Mouse (Mus musculus) CD4-positive, CD25-positive, alpha-beta regulatory T cell, adult 9 weeks (primary cell): ENCODE results near the gene Gpr162. TPM values are rescaled to one million over a fixed set of nuclear protein-coding genes. Genes with fewer than 3 reads are reported as not detected.

Experiments used
- polyA plus RNA-seq: library from polyadenylated mRNA; unstranded; fragments of 100-300 nt; shearing (Covaris generic); gene quantifications from one replicate; pipeline ENCODE4 v1.2.1, GENCODE M21; 2017

Gene Gpr162
- polyA plus RNA-seq: 0.43 TPM

GRCm38 (mm10) chr6:124863658-124864298 lies at the start of gene Gpr162:
Gpr162 (minus strand) TSS chr6:124863983.

DNA sequence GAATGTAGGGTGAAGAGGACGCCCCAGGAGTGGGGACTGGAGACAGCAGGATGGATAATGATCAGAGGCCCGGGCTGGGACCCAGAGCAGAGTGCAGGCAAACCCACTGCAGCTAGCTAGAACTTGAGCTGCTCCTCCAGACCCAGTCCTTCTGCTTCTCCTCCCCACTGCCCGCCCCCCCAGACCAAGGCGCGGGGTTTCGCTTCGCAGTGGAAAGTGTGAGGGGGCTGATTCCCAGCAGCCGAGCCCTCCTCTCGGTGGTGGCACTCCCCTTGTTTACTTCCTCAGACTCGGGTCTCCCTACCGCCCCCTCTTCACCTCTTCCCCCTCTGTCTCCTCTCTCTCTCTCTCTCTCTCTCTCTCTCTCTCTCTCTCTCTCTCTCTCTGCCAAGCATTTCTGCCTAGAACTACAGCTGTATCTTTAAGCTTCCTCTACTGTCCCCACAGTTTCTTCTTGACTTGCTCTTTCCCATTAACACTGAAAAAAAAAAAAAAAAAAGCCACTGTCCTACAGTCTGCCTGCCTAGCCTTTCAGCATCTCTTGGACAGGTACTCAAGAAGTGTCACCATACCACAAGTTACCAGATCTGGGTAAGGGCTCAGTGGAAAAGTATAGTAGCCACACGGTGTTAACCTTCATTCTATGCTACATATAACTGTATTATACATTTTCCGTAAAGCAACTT lies 47.9 kb upstream of the Gpr162 start, which contains the start of gene Lag3:
Gene Lag3, minus strand, starts transcription at position 173 of the 686 bp plus-strand sequence.

GRCm38 (mm10) chr6:124887986-124888385 lies 24.2 kb upstream of the Gpr162 start, which contains the start of gene Cd4:
Cd4 (minus strand) TSS chr6:124888221.

GRCm38 (mm10) chr6:124856916-124857839 lies 6.6 kb downstream of the Gpr162 start, which contains the start of gene P3h3:
P3h3 (minus strand) TSS chr6:124857752.

DNA sequence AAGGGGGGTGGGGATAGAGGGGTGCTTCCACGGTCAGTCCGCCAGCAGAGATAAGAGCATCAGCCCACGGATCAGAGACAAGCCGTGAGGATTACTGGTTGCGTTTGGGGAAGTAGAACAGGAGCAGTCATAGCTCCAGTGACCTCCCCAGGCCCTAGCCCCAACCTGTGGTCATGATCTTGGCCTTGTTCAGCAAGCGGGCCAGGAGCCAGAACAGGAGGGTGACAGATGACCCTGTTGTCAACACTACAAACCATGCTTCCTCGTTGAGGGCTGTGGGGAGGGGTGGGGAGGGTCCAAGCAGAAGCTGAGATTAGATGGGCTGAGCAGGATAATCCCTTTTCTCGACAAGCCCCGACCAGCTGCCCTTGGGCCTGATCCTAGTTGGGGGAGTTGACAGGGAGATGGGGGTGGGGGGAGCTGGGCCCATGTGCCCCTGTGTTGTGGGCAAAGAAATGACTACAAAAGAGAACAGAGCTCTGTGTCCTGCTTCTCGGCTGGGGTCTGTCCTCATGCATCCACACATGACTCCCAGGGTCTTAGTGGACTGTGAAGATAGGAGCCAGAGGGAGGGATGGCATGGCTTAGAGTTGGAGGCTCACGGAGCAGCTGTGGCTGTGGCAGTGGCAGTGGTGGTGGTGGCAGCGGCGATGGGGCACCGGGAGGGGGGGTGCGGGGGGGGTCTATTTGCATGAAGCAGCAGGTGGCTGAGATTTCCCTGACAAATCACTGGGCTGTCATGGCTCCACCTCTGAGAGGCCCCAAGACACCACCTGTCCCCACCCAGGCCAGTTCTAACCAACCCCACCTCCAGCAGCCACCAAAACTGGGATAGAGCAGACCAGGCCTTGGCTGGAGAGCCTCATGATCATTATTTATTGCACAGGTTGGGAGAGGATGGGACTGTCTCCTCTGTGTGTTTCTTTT lies 23.3 kb downstream of the Gpr162 start, which contains the start of gene Gnb3:
Gene Gnb3, minus strand, starts transcription at position 35 of the 927 bp plus-strand sequence.

DNA sequence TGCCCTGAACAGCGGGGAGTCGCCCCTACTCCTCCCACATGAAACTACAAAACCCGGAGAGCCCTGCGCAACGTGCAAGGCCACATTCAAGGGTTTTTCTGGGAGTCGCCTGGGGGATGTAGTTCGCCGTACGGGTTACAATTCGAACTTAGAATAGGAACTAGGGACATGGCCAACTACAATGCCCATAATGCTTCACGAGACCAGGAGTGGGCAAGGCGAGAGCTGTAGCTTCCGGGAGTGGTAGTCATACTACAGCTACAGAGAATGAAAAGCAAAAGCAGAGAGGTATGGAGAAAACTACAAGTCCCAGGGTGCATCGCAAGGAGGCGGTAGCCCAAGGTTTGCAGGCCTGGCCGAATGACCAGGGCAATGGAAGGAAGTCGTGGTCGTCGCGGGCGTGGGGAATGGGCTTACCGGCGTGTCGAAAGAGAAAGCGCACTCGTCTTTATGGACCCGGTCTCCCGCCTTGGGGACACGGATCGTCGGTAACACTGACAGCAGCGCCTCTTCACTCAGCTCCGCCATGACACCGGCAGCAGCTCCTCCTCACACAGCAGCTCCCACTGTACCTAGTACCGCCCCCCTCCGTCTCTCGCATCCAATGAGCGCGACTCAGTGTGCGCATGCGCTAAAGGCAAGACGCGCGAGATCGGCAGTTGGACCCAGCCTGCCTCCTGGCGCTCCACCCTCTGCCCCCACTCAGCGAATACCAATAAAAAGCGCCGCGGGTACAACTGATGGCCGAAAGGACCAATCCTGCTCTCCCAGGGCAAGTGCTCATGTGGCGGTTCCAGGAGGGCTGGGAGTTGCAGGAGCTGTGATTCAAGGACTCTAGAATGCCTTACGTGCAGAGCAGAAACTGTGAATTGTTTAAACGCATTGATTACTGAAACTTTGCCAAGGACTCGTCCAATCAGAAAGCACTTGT lies 34.6 kb downstream of the Gpr162 start, which contains the start of the genes Usp5 and Cdca3:
Gene Usp5, minus strand, starts transcription at position 617 of the 931 bp plus-strand sequence.
Gene Cdca3, plus strand, starts transcription at position 680 of the 931 bp plus-strand sequence.

GRCm38 (mm10) chr6:124813933-124814332 lies 49.9 kb downstream of the Gpr162 start, which contains the start of gene Tpi1:
Tpi1 (minus strand) TSS chr6:124814296.

Other genes with a start within 250 kb of the Gpr162 start
- not detected for gene C1s2, start 227.9 kb downstream of the Gpr162 start, polyA plus RNA-seq
- gene Lpcat3, start 201.0 kb downstream of the Gpr162 start, polyA plus RNA-seq: 77.1 TPM
- 347 TPM for gene Emg1, start 151.8 kb downstream of the Gpr162 start, polyA plus RNA-seq
- 140 TPM for gene Phb2, start 151.6 kb downstream of the Gpr162 start, polyA plus RNA-seq
- gene Ptpn6, start 125.3 kb downstream of the Gpr162 start, polyA plus RNA-seq: 357 TPM
- gene Grcc10, start 122.6 kb downstream of the Gpr162 start, polyA plus RNA-seq: 578 TPM
- not detected for gene Gm45234, start 108.0 kb downstream of the Gpr162 start, polyA plus RNA-seq
- gene Atn1, start 107.5 kb downstream of the Gpr162 start, polyA plus RNA-seq: 3.1 TPM
- gene Eno2, start 94.3 kb downstream of the Gpr162 start, polyA plus RNA-seq: 5.0 TPM
- 2.5 TPM for gene Lrrc23, start 84.3 kb downstream of the Gpr162 start, polyA plus RNA-seq
- 8.1 TPM for gene Spsb2, start 55.3 kb downstream of the Gpr162 start, polyA plus RNA-seq
- 133 TPM for gene Tpi1, start 49.7 kb downstream of the Gpr162 start, polyA plus RNA-seq
- gene Usp5, start 34.5 kb downstream of the Gpr162 start, polyA plus RNA-seq: 133 TPM
- gene Cdca3, start 34.4 kb downstream of the Gpr162 start, polyA plus RNA-seq: 8.8 TPM
- gene Gnb3, start 23.7 kb downstream of the Gpr162 start, polyA plus RNA-seq: not detected
- 0.10 TPM for gene P3h3, start 6.2 kb downstream of the Gpr162 start, polyA plus RNA-seq
- gene Cd4, start 24.2 kb upstream of the Gpr162 start, polyA plus RNA-seq: 308 TPM
- 4.4 TPM for gene Lag3, start 47.7 kb upstream of the Gpr162 start, polyA plus RNA-seq
- 10.0 TPM for gene Ptms, start 56.1 kb upstream of the Gpr162 start, polyA plus RNA-seq
- gene Mlf2, start 67.4 kb upstream of the Gpr162 start, polyA plus RNA-seq: 107 TPM
- 116 TPM for gene Cops7a, start 101.6 kb upstream of the Gpr162 start, polyA plus RNA-seq
- 0.42 TPM for gene Pianp, start 132.7 kb upstream of the Gpr162 start, polyA plus RNA-seq
- gene Zfp384, start 145.2 kb upstream of the Gpr162 start, polyA plus RNA-seq: 14.6 TPM
- gene Ing4, start 175.8 kb upstream of the Gpr162 start, polyA plus RNA-seq: 92.1 TPM
- gene Acrbp, start 185.7 kb upstream of the Gpr162 start, polyA plus RNA-seq: 30.7 TPM
- gene Lpar5, start 203.9 kb upstream of the Gpr162 start, polyA plus RNA-seq: 16.7 TPM
- 89.0 TPM for gene Chd4, start 232.0 kb upstream of the Gpr162 start, polyA plus RNA-seq